Mouse (Mus musculus): ENCODE data around the gene Sostdc1. TPM values are rescaled to one million over a fixed set of nuclear protein-coding genes. Genes with fewer than 3 reads are reported as not detected.
A peak's percentile ranks its signal among the peaks of the same experiment; 100 is the strongest.

The Sostdc1 gene
- polyA plus RNA-seq, 1 experiment from 2014 or later = 69.4 TPM

DNA sequence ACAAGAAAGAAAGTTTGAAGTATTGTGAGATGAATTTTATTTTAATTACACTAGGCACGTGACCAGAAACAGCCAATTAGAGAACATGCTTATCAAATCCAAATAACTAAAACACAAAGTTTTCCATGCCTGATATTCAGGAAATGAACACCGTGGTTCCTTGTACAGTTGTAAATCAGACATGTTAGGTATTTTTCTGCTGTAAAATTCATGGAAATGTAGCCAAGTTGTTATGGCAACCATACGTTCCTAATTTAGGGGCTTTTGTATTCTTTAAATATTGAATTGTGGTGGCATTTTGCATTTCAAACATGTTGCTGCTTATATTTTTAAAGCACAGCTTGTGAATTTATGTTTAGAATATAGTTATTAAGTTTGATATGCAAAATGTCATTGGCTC is 2.1 kb downstream of the Sostdc1 start:
- Histone ChIP-seq H3K4me3 (peak overlapping the region; percentile 46), H3K36me3 (no peaks in the 10 kb centered on the region), H3K9me3 (no peaks in the 10 kb centered on the region), H3K4me2 (peak overlapping the region; percentile 72), H3K27ac (no peak overlapping the region), H3K27me3 (no peaks in the 10 kb centered on the region), H3K4me1 (peaks cover 17% of the 10 kb centered on the region; the same call in 1 of the 2 replicates), H3K9ac (no peak overlapping the region)
- ATAC-seq (ENCODE audit: insufficient number of reproducible peaks, low FRiP score, low TSS enrichment, low read depth) = no peak
- 17% methylated on average over 3 of the region's 3 CpGs for WGBS

DNA sequence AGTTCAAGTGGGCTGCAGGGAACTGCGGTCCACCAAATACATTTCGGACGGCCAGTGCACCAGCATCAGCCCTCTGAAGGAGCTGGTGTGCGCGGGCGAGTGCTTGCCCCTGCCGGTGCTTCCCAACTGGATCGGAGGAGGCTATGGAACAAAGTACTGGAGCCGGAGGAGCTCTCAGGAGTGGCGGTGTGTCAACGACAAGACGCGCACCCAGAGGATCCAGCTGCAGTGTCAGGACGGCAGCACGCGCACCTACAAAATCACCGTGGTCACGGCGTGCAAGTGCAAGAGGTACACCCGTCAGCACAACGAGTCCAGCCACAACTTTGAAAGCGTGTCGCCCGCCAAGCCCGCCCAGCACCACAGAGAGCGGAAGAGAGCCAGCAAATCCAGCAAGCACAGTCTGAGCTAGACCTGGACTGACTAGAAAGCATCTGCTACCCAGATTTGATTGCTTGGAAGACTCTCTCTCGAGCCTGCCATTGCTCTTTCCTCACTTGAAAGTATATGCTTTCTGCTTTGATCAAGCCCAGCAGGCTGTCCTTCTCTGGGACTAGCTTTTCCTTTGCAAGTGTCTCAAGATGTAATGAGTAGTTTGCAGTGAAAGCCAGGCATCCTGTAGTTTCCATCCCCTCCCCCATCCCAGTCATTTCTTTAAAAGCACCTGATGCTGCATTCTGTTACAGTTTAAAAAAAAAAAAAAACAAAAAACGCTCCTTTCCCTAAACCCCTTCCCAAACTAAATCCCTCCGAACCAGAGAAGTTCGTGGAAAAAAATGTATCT is 3.3 kb downstream of the Sostdc1 start:
- peak overlapping the region; percentile 79 for H3K27ac ChIP-seq

DNA sequence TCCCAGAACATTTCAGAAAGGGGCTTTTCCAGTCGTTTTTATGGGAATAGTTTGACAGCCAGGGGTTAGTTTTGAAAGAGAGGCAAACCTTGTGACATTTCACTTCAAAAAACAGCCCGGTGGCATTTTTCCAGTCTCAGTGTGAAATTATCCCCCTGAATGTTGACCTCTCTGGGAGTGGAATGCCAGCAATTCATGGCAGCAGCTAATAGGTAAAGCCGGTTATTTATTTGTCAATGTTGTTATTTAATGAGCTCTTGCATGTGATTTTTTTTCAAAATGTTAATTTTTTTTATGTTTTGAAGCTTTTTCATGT is 3.8 kb downstream of the Sostdc1 start:
- no peaks in the 10 kb centered on the region for H3K9me3 ChIP-seq
- ATAC-seq (ENCODE audit: insufficient number of reproducible peaks, low FRiP score, low TSS enrichment, low read depth) = no peak
- H3K27ac ChIP-seq = no peak overlapping the region
- no peaks in the 10 kb centered on the region for H3K36me3 ChIP-seq
- H3K9ac ChIP-seq = no peak overlapping the region
- peaks cover 17% of the 10 kb centered on the region; the same call in 1 of the 2 replicates for H3K4me1 ChIP-seq
- 7% methylated on average over 3 of the region's 3 CpGs for WGBS
- H3K27me3 ChIP-seq = no peaks in the 10 kb centered on the region
- peak overlapping the region; percentile 72 for H3K4me2 ChIP-seq
- 0 out of 2 replicates have a peak overlapping the region, but pooled peaks have one; percentile 46 for H3K4me3 ChIP-seq

More for the DNA sequence above, 3.3 kb downstream of the Sostdc1 start:
- peak overlapping the region; percentile 46 for H3K4me3 ChIP-seq
- no peaks in the 10 kb centered on the region for H3K27me3 ChIP-seq
- H3K36me3 ChIP-seq = no peaks in the 10 kb centered on the region
- H3K4me1 ChIP-seq = peaks cover 17% of the 10 kb centered on the region; the same call in 1 of the 2 replicates
- 1% methylated on average over 30 of the region's 30 CpGs for WGBS
- peak overlapping the region; percentile 31 for H3K9ac ChIP-seq
- peak overlapping the region; percentile 72 for H3K4me2 ChIP-seq
- H3K9me3 ChIP-seq = no peaks in the 10 kb centered on the region
- peak; percentile 53; the same call in 1 of the 2 replicates for ATAC-seq (ENCODE audit: insufficient number of reproducible peaks, low FRiP score, low TSS enrichment, low read depth)

DNA sequence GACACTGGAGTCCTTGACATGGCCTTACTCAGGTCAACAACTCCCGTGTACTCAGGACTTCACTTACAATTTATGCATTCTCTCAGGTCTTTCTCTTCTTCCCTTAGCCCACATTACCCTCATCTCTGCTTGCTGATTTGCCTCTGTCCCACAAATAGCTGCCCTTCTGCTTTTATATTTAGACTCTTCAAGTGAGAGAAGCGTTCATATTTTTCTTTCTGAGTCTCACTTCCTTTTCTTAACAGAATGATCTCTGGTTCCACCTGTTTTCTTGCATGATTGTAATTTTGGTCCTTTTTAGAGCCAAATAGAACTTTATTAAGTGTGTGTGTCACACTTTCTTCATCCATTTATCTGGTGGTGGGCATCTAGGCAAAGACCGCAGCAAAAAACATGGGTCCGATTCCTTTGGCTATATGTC is 12.2 kb downstream of the Sostdc1 start:
- WGBS = 85% methylated on average over 4 of the region's 4 CpGs
- no peaks in the 10 kb centered on the region for H3K9me3 ChIP-seq
- H3K9ac ChIP-seq = no peak overlapping the region
- H3K27me3 ChIP-seq = no peaks in the 10 kb centered on the region
- no peak overlapping the region for H3K4me2 ChIP-seq
- H3K4me1 ChIP-seq = no peaks in the 10 kb centered on the region
- H3K4me3 ChIP-seq = no peak overlapping the region
- H3K36me3 ChIP-seq = no peaks in the 10 kb centered on the region
- no peak for ATAC-seq (ENCODE audit: insufficient number of reproducible peaks, low FRiP score, low TSS enrichment, low read depth)
- H3K27ac ChIP-seq = no peak overlapping the region

DNA sequence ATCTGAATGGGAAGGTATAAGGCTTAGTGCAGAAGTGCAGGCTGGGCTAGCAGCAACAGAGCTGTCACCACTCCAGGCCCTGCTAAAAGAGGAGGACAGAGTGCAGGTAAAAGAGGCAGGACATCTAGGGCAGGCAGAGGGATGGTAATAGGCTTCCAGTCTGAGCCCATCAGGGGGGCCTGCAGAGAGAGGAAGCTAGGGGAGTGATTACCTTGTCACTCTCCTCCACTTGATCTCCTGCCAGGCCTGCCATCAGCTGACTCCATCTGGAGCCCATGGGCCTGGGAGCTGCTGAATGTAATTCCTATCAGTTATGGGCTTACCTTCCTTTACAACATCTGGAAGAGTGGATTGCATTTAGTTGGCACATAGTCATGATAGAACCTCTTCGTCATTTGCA is 18.7 kb downstream of the Sostdc1 start:
- peaks cover 4% of the 10 kb centered on the region; the same call in 1 of the 2 replicates for H3K4me1 ChIP-seq

DNA sequence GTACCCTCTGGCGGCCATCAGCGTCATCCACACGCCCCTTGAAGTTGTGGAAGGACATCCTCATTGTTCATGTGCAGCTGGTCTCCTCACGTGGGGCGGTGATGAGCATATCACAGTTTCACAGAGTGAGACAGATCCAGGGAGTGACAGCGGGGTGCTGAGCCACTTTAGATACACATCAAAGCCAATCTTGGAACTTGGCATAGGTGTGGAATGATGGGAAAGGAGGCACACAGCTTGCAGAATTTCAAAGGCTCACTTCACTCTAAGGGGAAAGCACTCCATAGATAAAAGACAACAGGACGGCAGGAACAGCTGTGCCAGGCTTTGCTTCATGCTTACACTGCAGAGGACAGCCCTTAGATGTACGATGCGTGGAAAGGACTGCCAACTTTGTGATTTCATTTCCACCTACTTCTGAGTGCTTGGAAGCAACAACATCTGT is 19.9 kb downstream of the Sostdc1 start:
- Histone ChIP-seq H3K27me3 (no peaks in the 10 kb centered on the region), H3K4me1 (peaks cover 4% of the 10 kb centered on the region; the same call in 1 of the 2 replicates), H3K36me3 (no peaks in the 10 kb centered on the region), H3K9me3 (no peaks in the 10 kb centered on the region), H3K9ac (no peak overlapping the region), H3K4me3 (no peak overlapping the region), H3K4me2 (no peak overlapping the region), H3K27ac (no peak overlapping the region)
- WGBS = 58% methylated on average over 9 of the region's 9 CpGs
- ATAC-seq (ENCODE audit: insufficient number of reproducible peaks, low FRiP score, low TSS enrichment, low read depth) = no peak

More for the DNA sequence above, 18.7 kb downstream of the Sostdc1 start:
- no peak overlapping the region for H3K9ac ChIP-seq
- no peaks in the 10 kb centered on the region for H3K27me3 ChIP-seq
- H3K9me3 ChIP-seq = no peaks in the 10 kb centered on the region
- no peak overlapping the region for H3K4me3 ChIP-seq
- no peak for ATAC-seq (ENCODE audit: insufficient number of reproducible peaks, low FRiP score, low TSS enrichment, low read depth)
- no peaks in the 10 kb centered on the region for H3K36me3 ChIP-seq
- no peak overlapping the region for H3K4me2 ChIP-seq
- 68% methylated on average over 1 of the region's 1 CpGs for WGBS
- H3K27ac ChIP-seq = no peak overlapping the region

DNA sequence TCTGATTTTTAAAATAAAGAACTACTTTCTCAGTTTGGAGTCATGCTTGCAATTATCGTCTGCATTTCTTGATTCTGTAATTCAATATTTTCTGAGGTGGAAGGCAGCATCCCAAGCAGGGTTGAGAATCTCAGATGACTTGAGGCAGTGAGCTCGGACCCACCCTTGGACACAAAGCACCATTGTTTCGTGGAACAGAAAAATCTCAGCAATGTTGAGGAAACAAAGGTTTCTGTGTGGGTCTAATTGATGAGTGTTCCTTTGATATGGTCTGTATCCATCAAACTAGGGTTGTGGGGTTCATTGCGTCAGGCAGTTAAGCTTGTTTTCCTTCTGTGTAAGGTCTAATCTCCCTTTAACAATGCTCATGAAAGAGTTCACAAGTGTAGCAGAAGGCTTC is 30.2 kb downstream of the Sostdc1 start:
- Histone ChIP-seq H3K36me3 (no peaks in the 10 kb centered on the region), H3K4me3 (no peak overlapping the region), H3K9me3 (no peaks in the 10 kb centered on the region), H3K4me2 (no peak overlapping the region), H3K4me1 (no peaks in the 10 kb centered on the region), H3K27ac (no peak overlapping the region), H3K27me3 (no peaks in the 10 kb centered on the region), H3K9ac (no peak overlapping the region)
- 66% methylated on average over 4 of the region's 4 CpGs for WGBS
- ATAC-seq (ENCODE audit: insufficient number of reproducible peaks, low FRiP score, low TSS enrichment, low read depth) = no peak

DNA sequence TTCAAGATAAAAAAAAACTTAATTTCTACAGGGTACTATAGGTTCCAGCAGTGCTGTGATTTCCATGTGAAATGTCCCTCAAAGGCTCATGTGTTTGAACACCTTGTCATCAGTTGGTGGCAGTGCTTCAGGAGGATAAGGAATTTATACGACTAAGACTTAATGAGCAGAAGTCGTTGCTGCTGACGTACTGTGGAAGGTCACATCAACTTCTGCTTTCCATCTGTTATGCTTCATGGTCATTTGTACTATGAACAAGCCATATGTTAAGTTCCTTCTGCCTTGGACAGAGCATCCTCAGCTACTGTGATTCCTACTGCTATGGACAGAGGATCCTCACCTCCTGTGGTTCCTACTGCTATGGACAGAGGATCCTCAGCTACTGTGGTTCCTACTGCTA is 46.1 kb downstream of the Sostdc1 start:
- Histone ChIP-seq H3K36me3 (no peaks in the 10 kb centered on the region), H3K27me3 (no peaks in the 10 kb centered on the region), H3K27ac (no peak overlapping the region), H3K4me1 (no peaks in the 10 kb centered on the region), H3K9ac (no peak overlapping the region), H3K9me3 (no peaks in the 10 kb centered on the region), H3K4me3 (no peak overlapping the region), H3K4me2 (no peak overlapping the region)
- ATAC-seq (ENCODE audit: insufficient number of reproducible peaks, low FRiP score, low TSS enrichment, low read depth) = no peak
- WGBS = 73% methylated on average over 3 of the region's 3 CpGs

DNA sequence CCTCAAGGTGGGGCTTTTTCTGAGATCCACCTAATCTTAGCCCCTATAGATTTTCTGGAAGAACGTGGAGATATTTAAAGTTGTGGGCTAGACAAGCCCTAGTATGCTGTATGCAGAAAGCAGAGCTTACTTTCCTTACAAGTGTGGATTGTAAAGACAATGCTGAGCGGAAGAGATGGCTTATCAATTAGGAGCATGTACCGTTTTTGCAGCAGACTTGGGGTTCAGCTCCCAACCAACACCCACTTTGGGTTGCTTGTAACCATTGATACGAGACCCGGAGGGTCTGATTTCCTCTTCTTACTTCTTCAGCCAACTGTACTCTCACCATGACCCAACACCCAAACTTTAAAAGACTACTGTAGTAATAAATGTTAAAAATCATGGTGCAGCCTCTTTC is 46.8 kb downstream of the Sostdc1 start:
- Histone ChIP-seq H3K9ac (no peak overlapping the region), H3K4me2 (no peak overlapping the region), H3K4me3 (no peak overlapping the region), H3K27ac (no peak overlapping the region), H3K27me3 (no peaks in the 10 kb centered on the region), H3K4me1 (no peaks in the 10 kb centered on the region), H3K9me3 (no peaks in the 10 kb centered on the region), H3K36me3 (no peaks in the 10 kb centered on the region)
- 90% methylated on average over 5 of the region's 5 CpGs for WGBS
- no peak for ATAC-seq (ENCODE audit: insufficient number of reproducible peaks, low FRiP score, low TSS enrichment, low read depth)

DNA sequence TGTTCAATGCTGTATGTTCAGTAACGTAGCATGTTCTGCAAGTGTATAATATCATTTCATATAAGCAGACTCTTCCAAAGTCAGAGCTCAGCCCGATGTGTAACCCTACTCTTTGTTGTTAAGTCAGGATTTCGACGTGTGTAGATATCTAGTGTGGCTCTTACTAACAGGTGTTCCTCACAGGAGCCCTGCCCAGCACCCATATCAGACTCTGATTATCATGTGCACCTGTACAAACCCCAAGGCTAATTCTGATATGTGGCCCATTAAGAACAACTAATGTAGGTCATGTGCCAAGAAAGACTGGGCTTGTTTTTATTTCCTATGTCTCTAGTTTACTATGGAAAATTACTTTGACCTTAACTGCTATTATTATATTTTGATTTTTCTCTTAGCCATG is 50.1 kb downstream of the Sostdc1 start:
- Histone ChIP-seq H3K27me3 (no peaks in the 10 kb centered on the region), H3K9ac (no peak overlapping the region), H3K4me1 (no peaks in the 10 kb centered on the region), H3K27ac (no peak overlapping the region), H3K9me3 (no peaks in the 10 kb centered on the region), H3K4me3 (no peak overlapping the region), H3K4me2 (no peak overlapping the region), H3K36me3 (no peaks in the 10 kb centered on the region)
- no peak for ATAC-seq (ENCODE audit: insufficient number of reproducible peaks, low FRiP score, low TSS enrichment, low read depth)
- 84% methylated on average over 4 of the region's 4 CpGs for WGBS
